Mouse (Mus musculus): ENCODE measurements at regions not wholly inside any gene's neighbourhood (a gene's known extent, or its start where the extent isn't known, plus 50 kb on each side); places are given as distances from the start of the nearest gene placed in this dataset.

GRCm38 (mm10) chr2:161166681-161167080, 57.8 kb upstream of the Chd6 start:
- H3K4me3 ChIP-seq (ENCODE audit: insufficient read depth, low read depth, low read length) = no peak overlapping the region
- peaks cover 3% of the 10 kb centered on the region for H3K4me1 ChIP-seq (ENCODE audit: control insufficient read depth, insufficient read depth, low read length)
- TF ChIP-seq POLR2A (IDR thresholded peaks at IDR 0.05; ENCODE audit: insufficient read depth, low read depth, low read length) (no peak), CTCF (IDR thresholded peaks at IDR 0.05; ENCODE audit: insufficient read depth, low read depth, low read length) (no peak)
- 59% methylated on average over 3 of the region's 3 CpGs for WGBS
- H3K27ac ChIP-seq (ENCODE audit: insufficient read depth, low read depth, low read length) = no peak overlapping the region

GRCm38 (mm10) chr2:161165495-161165894, 56.6 kb upstream of the Chd6 start:
- Histone ChIP-seq H3K27ac (ENCODE audit: insufficient read depth, low read depth, low read length) (no peak overlapping the region), H3K4me1 (ENCODE audit: control insufficient read depth, insufficient read depth, low read length) (peaks cover 3% of the 10 kb centered on the region), H3K4me3 (ENCODE audit: insufficient read depth, low read depth, low read length) (no peak overlapping the region)
- TF ChIP-seq POLR2A (IDR thresholded peaks at IDR 0.05; ENCODE audit: insufficient read depth, low read depth, low read length) = no peak
- TF ChIP-seq CTCF (IDR thresholded peaks at IDR 0.05; ENCODE audit: insufficient read depth, low read depth, low read length) = no peak
- 71% methylated on average over 3 of the region's 3 CpGs for WGBS

- WGBS = 68% methylated on average over 5 of the region's 5 CpGs
- Histone ChIP-seq H3K27ac (ENCODE audit: insufficient read depth, low read depth, low read length) (no peak overlapping the region), H3K4me3 (ENCODE audit: insufficient read depth, low read depth, low read length) (no peak overlapping the region), H3K4me1 (ENCODE audit: control insufficient read depth, insufficient read depth, low read length) (peaks cover 3% of the 10 kb centered on the region)
- TF ChIP-seq CTCF (IDR thresholded peaks at IDR 0.05; ENCODE audit: insufficient read depth, low read depth, low read length) (no peak), POLR2A (IDR thresholded peaks at IDR 0.05; ENCODE audit: insufficient read depth, low read depth, low read length) (no peak)
Measured at GRCm38 (mm10) chr2:161164320-161164719, 55.4 kb upstream of the Chd6 start.

All from olfactory bulb, adult 2 months (tissue).